Mouse (Mus musculus) embryo, embryonic 9.5 days (tissue): Measurements from ENCODE around the gene Aco2.

Experiments used
- DNase-seq: peaks from one replicate; pipeline ENCODE4 v3.0.0-alpha.2; 2017; ENCODE audit errors: extremely low spot score

Aco2 gene

DNA sequence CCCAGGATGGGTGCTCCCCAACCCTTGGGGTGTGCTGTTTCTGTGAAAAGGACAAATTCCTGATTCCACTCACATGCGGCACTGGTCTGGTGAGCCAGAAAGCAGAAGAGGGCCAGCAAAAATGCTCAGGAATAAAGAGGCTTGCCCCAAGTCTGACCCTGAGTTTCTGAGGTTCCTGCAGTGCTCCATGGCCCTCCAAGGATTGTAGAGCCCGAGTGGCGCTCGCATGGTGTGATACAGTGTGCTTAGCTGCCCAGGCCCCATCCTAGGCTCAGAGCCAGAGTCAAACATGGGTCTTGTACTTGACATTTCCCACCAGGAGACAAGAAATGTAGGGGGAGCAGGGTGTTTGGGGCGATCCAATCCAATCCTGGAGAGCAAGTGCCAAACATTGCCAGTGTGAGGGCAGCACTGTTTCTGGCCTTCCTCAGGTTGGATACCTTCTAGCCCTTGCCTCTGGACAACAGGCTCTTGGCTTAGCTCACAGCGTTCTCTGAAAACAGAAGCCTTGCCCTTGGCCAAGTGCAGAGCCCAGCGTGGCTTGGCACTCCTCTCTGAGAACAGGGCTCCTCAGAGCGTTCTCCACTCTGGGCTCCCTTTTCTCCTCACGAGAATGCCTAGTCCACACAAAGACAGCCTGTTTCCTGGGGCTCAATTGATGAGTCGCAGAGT, 48.6 kb downstream of the Aco2 start:
- no peak for DNase-seq

DNA sequence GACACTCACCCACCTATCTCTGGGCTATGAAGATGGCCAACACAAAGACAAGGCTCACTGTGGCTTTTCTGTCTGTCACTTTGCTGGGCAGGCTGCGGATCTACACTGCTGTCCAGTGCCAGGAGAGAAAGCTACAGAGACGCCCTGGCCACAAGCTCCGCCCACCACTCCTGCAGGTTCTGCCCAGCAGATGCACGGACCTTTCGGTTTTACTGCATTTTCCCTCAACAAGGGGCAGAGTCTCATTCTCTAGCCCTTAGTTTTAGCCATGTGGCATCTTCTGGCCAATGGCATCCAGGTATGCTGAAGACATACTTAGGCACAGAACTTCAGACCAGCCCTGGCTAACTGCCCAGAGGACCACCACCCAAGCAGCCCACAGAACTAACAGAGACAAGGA, 49.1 kb downstream of the Aco2 start:
- no peak for DNase-seq

- DNase-seq, result no peak
Measured at GRCm38 (mm10) chr15:81924933-81925332, 52.8 kb downstream of the Aco2 start.

DNA sequence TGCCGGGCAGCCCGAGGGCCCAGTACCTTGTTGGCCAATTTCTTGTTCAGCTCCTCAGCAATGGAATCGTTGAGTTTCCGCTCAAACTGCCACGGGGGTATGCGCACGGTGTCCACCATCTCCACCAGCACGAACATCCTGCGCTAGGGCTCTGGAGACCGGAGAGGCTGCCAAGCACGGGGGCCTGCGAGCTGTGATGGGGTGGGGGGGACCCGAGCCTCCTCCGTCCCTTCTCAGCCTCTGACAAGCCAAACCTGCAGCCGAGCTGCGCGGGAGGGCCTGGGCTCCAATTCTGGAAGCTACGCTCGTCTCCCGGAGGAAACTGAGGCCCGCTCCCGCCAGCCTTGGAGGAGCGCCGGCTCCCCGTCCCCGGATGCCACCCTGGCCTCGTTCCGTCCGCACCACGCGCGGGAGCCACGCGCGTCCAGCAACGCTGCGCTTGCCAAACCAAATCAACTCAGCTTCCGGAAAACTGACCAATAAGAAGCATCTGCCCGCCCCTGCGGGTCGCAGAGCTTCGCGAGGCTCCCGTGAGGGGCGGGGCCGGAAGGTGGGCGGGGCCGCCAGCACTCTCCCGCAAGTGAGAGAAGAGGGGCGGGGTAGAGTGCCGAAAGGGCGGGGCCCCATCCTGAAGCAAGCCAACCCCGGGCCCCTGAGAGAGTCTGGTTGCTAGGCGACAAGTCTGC, 53.8 kb downstream of the Aco2 start, which contains the start of gene Polr3h:
Gene Polr3h (minus strand): TSS at position 481 of the 686 bp plus-strand sequence.
- peak; percentile 97 for DNase-seq

DNA sequence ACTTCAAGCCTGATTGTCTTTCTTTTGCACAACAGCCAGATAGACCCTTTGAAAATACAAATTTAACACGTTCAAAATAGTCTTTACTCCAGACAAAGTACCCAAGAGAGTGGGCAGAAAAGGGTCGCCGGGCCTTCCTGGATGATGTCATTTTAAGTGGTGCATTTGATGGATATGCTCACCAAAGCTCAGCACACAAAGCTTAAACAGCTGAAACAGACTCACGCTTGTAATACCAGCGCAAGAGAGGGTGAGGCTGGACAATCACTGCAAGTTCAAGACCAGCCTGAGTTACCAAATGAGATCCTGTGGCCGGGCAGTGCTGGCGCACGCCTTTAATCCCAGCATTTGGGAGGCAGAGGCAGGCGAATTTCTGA, 54.3 kb downstream of the Aco2 start:
- DNase-seq, result no peak

GRCm38 (mm10) chr15:81927741-81928140, 55.6 kb downstream of the Aco2 start:
- DNase-seq, result no peak

DNA sequence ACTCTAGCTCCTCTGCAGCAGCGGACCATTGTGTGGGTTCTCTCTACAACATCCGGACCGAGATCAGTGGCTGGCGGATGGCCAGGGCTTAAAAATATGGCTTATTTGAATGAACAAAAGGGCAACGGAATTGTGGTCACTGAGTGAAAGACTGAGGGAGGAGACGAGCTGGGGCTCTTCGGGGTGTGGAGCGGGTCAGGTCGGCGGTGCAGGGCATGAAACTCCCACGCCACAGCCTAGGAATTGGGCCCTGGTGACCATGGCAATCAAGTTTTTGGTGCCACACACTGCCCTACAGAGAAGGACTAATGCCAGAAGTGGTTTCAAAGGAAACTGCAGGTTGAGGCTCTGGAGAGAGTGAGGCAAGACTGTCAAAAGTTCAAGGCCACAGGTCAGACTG, 56.2 kb downstream of the Aco2 start:
- no peak for DNase-seq

GRCm38 (mm10) chr15:81932951-81933470, 60.9 kb downstream of the Aco2 start:
- DNase-seq, result no peak

DNA sequence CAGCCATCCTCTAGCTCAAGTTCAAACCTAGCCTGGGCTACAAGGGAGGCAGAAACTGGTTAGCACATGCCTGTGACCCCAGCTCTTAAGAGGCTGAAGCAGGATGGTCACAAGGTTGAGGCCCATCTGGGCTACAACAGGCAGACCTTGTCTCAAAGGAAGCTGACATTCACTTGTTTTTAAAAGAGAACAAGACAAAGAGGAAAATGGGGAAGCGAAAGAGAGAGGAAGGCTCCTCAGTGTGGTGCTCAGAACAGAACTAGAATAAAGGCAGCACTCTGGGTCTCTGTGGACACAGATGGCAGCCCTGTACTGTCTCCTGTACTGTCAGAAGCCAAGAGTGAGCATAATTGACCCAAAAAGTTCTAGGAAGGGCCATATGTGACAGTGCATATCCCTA, 61.9 kb downstream of the Aco2 start:
- DNase-seq, result no peak

DNA sequence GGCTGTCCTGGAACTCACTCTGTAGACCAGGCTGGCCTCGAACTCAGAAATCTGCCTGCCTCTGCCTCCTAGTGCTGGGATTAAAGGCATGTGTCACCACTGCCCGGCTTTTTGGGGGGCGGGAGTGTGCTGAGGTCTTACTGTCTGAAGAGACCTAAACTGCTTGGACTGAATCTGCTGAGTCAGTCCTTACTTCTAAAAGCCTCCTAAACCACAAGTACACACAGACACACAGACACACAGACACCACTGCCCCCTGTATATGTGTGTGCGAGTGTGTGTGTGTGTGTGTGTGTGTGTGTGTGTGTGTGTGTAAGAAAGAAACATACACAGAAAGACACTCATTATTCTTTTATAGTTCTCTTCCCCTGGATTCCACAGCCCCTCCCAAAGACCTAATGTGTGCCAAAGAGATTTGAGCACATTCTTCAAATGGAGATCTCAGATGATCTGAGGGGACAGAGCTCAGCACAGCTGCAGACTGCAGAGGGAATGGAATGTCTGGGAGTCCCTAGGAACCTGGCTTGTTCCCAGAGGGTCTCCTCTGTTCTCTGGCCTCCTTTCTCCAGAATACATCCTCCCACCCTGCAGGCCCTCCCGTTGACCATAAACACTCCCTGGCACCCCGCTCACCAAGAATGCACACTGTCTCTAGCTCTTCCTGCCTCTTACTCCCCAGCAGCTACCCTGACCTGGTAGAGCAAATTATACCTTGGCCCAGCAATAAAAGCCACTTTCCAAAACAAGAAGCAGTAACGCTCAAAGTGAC, 63.9 kb downstream of the Aco2 start:
- no peak for DNase-seq

- peak; percentile 73 for DNase-seq
Measured at GRCm38 (mm10) chr15:81936679-81937078, 64.6 kb downstream of the Aco2 start, which contains the start of gene Csdc2. Gene Csdc2 (plus strand): TSS chr15:81936759.

GRCm38 (mm10) chr15:81937098-81937972, 65.2 kb downstream of the Aco2 start:
- no peak for DNase-seq

GRCm38 (mm10) chr15:81938246-81938645, 66.1 kb downstream of the Aco2 start:
- DNase-seq, result peak; percentile 59

DNA sequence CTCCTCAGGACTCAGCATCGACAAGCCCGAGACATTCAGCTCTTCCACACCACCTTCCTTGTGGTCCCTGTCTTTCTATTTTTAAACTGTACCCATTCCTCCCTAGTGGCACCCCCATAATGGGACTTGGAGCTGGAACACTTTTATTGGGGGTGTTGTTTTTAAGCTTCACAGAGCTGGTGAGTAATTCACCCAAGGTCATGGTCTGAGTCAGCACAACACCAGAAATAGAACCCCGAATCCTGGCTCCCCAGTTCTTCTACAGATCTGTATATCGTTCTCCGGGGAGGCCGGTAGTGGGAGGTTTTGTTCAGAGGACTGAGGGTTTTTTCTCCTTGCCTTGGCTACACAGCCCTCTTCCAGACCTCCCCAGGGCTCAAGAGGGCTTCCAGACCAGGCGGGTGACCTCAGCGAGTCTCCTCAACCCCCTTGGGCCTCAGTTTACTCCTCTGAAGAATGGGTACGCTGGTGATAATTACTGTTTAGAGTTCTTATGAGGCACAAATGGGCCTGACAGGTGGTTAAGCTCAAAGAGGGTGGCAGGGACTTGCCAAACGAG, 67.1 kb downstream of the Aco2 start:
- DNase-seq, result no peak

DNA sequence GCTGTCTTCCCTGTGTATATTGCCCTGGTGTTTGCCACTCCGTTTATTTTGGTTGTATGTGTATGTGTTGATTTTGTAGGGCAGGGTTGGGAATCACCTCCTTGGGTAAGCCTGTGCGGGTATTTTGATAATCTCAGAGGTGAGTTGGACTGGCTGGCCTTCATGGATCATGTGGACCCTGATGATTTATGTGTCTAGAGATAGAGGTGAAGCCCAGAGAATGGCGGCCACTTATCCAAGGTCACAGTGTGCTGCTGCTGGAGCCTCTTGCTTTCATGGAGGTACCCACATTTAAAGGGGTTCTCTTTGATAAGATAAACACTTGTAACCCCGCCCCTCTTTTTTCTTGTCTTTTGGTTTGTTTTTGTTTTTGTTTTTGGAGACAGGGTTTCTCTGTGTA, 67.7 kb downstream of the Aco2 start:
- DNase-seq, result no peak

DNA sequence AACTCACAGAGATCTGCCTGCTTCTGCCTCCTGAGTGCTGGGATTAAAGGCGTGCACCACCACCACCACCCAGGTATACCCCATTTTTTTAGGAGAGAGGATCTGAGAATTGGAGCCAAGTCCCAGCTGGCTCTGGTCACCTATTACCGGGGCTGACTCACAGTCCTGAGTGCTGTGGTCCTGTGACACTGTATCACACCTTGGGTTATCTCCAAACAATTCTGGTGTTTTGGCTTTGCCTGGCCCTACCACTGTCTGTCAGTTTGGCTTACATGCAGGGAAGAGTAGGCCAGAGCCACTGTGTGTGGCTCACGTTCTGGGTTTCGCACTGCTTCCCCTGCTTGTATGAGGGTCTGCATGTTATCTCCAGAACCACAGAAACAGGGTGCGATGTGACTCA, 68.1 kb downstream of the Aco2 start:
- no peak for DNase-seq

DNA sequence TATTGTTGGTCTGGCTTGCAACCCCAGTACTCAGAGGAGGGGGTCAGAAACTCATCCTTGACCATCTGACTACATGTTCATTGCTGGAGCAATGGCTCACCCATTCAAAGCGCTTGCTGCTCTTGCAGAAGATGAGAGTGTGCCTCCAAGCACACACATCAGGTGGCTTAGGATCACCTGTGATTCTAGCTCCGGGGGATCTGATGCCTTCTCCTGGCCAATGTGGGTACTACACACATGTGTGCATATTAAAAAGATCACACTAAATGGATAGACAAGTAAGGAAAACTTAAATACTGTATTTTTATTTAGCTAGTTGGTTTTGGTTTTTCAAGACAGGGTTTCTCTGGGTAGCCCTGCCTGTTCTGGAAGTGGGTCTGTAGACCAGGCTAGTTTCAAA, 68.9 kb downstream of the Aco2 start:
- no peak for DNase-seq

DNA sequence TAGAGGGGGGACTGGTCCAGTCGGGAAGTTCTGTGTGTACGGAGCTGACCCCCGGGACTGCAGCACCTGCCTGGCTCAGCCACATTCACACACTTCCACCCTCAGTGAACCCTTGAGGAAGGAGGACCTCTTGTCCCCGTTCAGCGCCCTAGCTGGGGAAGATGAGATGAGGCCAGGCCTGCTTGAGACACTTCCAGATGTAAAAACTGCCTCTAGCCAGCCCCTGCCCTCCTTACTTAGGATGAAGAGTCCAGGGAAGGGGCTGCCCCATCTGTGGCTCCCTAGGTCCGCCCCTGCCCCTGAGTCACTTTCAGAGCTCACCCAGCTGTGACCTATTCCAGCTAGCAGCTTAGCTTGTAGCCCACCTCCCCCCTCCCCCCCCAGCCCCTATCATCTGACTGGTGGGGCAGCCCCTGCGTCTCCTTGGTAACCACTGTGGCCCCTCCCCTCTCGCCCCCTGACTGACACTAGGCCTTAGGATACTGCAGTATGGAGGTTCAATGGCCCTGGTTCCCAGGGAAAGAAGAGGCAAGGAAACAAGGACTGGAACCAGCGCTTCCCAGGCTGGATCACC, 71.2 kb downstream of the Aco2 start:
- DNase-seq, result peak; percentile 84

DNA sequence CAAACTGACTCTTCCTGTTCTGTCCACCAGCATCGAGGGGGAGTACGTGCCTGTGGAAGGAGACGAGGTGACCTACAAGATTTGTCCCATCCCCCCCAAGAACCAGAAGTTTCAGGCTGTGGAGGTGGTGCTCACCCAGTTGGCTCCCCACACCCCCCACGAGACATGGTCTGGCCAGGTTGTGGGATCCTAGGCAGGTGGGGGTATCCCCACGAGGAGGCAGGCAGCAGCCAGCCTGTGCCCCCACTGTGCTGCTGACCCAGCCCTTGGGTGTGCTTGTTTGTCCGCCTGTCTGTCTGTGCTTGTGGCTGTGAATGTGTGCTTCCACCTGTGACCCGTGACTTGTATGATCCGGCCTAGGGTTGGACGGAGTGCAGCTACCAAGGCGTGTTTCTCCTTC, 77.0 kb downstream of the Aco2 start:
- no peak for DNase-seq

DNA sequence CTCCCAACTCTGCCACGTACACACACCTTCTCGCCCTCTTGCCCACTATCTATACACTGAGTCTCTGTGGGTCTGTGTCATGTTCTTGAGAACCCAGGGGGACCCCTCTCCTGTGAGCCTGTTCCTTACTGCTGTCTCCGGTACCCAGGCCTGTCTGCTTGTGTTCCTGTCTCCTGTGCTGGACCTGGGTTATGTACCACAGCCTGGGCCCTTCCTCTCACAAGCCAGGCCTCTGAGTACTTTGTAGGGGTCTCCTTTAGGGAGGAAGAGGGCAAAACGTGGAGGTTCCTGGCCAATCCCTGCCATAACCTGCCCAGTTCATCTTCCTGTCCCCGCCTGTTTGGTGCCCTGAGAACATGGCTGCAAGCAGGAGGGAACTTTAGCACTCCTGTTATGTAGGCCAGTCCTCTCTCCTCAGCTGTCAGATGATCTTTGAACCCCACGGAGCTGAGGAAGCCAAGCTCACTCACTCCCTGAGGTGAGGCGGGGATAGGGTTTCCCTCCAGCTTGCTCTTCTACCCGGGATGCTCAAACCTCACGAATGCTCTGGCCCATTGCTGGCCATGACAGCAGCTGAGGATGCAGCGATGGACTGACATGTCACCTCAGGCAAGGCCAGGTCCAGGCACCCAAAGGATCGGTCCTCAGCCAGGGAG, 77.5 kb downstream of the Aco2 start:
- no peak for DNase-seq
